Mouse (Mus musculus): ENCODE measurements around the gene Cdv3.
A peak's percentile ranks its signal among the peaks of the same experiment; 100 is the strongest.
"Not testable (repeated sequence)": the region's sequence is repeated elsewhere in the genome, so short reads cannot be mapped to it uniquely, and the experiment has no call there.

Cdv3 gene

GRCm38 (mm10) chr9:103369951-103370350, 4.3 kb upstream of the Cdv3 start:
- DNase-seq: no peak

GRCm38 (mm10) chr9:103366356-103366755, 716 bp upstream of the Cdv3 start:
- DNase-seq: no peak

GRCm38 (mm10) chr9:103364601-103365289, 895 bp downstream of the Cdv3 start:
- peak; percentile 72 to 86 for DNase-seq

GRCm38 (mm10) chr9:103363730-103364417, 1.8 kb downstream of the Cdv3 start:
- peak; percentile 18 to 37 for DNase-seq

- DNase-seq: no peak
Observed at GRCm38 (mm10) chr9:103363088-103363487, 2.6 kb downstream of the Cdv3 start.

- DNase-seq: no peak
Observed at GRCm38 (mm10) chr9:103360642-103361041, 5.0 kb downstream of the Cdv3 start.

- no peak for DNase-seq
Observed at GRCm38 (mm10) chr9:103358545-103358944, 7.1 kb downstream of the Cdv3 start.

- no peak for DNase-seq
Observed at GRCm38 (mm10) chr9:103357893-103358292, 7.7 kb downstream of the Cdv3 start.

GRCm38 (mm10) chr9:103353500-103354260, 12.0 kb downstream of the Cdv3 start:
- not testable (repeated sequence) for DNase-seq

GRCm38 (mm10) chr9:103348791-103349190, 16.8 kb downstream of the Cdv3 start:
- DNase-seq: peak; percentile 22 to 37

GRCm38 (mm10) chr9:103347996-103348490, 17.6 kb downstream of the Cdv3 start:
- DNase-seq: no peak

- no peak for DNase-seq
Observed at GRCm38 (mm10) chr9:103347045-103347444, 18.6 kb downstream of the Cdv3 start.

- no peak for DNase-seq
Observed at GRCm38 (mm10) chr9:103336912-103337311, 28.7 kb downstream of the Cdv3 start.

GRCm38 (mm10) chr9:103332663-103333062, 33.0 kb downstream of the Cdv3 start:
- DNase-seq: no peak

- DNase-seq: no peak
Observed at GRCm38 (mm10) chr9:103326449-103326848, 39.2 kb downstream of the Cdv3 start.

GRCm38 (mm10) chr9:103324678-103325077, 41.0 kb downstream of the Cdv3 start:
- DNase-seq: no peak

- no peak for DNase-seq
Observed at GRCm38 (mm10) chr9:103309832-103310231, 55.8 kb downstream of the Cdv3 start.

- DNase-seq: no peak
Observed at GRCm38 (mm10) chr9:103305332-103306041, 60.2 kb downstream of the Cdv3 start.

GRCm38 (mm10) chr9:103304927-103305326, 60.7 kb downstream of the Cdv3 start, which contains the start of the genes 1300017J02Rik and Topbp1:
Gene 1300017J02Rik (minus strand): TSS chr9:103305082.
Gene Topbp1 (plus strand): TSS chr9:103305215.
- peak; percentile 92 to 96 for DNase-seq

Measured in kidney, postnatal 36 days (tissue).